Mouse (Mus musculus) urinary bladder, adult 2 months (tissue): ENCODE results near the gene 5430427O19Rik. TPM values are rescaled to one million over a fixed set of nuclear protein-coding genes. Genes with fewer than 3 reads are reported as not detected.

ENCODE experiments used
- DNase-seq: peaks from one replicate; pipeline ENCODE4 v3.0.0; 2022; ENCODE audit warnings: low spot score
- polyA plus RNA-seq: library from polyadenylated mRNA; depleted of rRNA; stranded (reverse); fragments of >200 nt; gene quantifications from 2 replicates; pipeline ENCODE4 v1.2.3, GENCODE M21; 2012; rRNA removed

The 5430427O19Rik gene
- polyA plus RNA-seq = 0.22 and 0.32 TPM in 2 replicates

DNA sequence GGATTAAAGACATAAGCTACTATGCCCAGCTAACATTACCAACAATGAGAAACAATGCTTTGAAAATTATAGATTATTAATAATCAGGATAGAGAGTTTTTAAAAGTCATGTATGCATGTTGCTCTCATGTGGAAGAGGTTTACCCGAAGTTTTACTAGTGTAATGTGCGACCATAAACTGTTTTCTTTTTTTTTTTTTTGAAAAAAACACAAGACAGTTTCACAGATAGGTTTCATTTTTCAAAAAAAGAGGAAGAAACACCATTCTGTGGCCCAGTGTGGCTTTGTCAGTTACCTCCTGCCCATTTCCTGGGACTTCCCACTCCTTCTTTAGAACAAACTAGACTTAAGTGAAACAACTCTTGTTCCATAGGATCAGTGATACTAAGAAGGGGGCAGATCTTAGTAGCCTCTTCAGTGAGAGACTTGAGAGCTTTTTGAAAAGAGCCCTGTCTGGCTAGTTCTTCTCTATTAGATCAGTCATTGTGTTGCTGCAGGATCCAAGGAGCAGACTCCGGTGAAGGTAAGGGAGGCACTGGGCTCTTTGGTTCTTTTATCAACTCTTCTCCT, at the start of gene 5430427O19Rik:
Gene 5430427O19Rik, plus strand, starts transcription at position 441 of the 570 bp plus-strand sequence.
- DNase-seq = no peak

DNA sequence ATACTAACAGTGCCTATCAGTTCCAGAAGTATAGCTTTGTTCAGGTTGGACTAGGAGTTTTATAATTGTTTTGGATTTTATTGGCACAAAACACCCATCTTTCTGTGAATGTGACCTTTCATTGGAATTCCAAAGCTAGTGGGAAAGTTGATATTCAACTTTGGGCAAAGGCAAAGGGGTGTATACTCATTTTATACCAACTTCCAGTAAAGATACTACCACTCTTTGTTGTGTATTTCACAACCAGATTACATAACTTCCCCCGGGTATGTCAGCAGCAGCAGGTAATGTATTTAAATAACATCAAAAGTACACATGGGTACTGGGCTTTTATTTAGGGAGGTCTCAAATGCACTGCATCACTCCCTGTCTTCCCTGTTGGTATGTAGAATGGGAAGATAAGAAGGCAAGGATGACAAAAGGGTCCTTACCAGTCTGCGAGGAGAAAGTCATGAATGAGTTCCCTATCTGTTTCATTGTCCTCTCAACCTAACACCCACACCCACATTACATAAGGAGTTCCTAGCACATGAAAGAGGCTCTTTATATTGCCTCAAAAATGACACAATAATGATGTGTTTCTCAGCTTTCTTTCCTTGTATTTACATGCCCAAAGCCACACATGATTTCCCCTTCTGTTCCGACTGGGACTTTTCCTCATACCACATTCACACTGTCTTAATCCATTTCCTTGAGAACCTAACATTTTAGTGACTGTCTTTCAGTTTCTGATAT, 42.3 kb upstream of the 5430427O19Rik start:
- DNase-seq = no peak

DNA sequence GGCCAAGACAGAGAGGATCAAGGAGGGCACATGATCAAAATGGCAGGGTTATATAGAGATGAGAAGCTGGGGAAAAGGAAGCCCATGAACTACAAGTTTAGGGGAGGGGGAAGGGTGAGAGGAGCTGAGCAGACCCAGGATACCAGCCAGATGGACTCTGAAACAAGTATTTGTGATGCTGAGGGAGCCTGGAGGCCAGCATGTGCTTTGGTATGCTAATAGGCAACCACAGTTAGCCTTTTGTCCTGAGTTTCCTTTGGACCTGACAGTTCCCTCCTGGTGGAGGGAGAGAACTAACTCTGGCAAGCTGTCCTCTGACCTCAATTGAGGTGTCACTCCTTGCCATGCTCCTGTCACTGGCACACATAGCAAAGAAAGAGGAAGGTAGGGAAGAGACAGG, 41.2 kb upstream of the 5430427O19Rik start:
- DNase-seq = no peak

DNA sequence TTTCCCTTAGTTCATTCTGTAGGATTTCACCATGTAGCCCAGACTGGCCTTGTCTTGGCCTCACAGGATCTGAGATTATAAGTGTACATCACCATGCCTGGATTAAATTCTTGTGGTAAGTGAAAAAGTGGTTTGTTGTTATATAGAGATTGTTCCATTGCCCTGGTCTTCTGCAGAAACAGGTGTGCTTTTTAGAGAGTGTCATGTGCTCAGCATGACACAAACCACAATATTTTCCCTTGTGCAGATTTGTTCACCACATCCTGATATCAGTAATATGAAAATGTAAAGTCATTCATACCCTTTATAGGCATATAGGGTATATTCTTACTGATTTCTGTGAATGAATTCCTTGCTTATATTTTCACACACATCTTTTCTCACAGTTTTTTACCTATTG, 31.0 kb upstream of the 5430427O19Rik start:
- no peak for DNase-seq

DNA sequence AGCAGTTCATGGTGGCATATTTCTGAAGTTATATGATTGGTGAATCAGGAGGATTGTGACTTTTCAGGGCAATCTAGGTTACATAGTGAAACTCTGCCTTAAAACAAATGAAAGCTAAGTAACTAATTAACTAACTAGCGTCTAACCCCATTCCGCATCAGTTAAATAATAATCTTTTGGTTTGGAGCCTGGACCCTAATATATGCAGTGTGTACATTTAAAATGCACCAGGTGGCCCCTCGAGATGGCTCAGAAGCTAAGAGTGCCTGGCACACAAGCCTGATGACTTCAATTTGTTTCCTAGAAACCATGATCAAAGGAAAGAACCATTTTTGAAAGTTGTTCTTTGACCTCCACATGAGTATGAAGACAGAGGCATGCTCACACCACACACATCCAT, 14.2 kb upstream of the 5430427O19Rik start:
- no peak for DNase-seq

DNA sequence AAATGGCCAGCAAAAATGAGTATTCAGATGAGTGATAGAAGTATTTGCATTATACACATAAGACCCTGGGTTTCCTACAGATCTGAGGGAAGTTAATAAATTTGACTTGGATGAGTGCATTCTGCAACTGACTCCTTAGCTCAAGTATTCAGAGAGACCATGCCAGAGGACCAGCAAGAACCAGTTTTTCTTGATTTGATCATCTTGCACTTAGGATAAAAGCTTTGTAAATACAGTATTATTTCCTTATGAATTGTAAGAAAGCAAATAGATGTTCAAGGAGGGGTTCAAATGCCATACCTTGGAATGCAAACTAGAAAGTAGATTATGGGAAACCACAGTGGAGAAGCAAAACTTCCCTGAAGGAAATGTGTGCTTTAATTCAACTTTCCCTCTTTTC, 13.0 kb upstream of the 5430427O19Rik start:
- no peak for DNase-seq

DNA sequence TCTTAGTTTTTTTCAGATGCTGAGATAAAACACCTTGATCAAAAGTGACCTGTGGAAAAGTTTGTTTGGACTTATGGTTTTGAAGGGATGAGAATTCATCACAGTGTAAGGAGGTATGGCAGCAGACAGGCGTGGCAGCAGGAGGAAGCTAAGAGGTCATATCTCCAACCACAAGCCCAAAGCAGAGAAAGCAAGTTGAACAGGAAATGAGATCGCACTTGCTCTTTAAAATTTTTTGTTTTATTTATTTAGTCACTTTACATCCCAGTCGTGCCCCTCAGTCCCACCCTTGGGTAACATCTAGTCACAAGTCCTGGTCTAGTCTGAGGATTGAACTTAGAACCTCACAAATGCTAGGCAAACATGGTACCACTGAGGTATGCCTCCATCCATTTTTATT, 2.1 kb upstream of the 5430427O19Rik start:
- no peak for DNase-seq

DNA sequence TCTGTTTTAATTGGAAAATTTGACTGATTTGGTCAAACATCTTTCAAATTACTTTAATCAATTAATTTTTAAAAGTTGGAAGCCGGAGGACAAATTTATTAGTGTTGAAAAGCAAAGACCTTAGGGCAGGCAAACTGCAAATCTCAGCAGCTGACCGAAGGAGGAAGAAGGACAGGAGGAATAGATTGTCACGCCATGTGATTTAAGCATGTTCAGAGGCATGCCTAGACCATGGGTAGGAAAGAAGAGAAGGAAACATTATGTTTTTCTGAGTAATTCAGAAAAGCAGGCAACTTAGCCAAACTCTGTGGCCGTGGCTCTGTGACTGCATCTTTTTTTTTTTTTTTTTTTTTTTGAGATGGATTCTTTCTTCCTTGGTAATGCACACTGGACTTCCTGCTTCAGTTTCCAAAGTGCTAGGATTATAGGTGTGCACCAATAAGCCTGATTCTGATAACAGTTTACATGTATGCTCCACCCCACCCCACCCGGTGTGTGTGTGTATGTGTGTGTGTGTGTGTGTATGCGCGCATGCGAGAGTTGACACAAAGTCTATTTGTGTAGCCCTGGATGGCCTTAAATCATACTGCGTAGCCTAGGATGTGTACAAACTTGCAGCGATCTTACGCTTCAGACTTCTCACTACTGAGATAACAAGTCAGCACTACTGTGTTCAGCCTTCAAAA, 1.4 kb downstream of the 5430427O19Rik start:
- DNase-seq = no peak

DNA sequence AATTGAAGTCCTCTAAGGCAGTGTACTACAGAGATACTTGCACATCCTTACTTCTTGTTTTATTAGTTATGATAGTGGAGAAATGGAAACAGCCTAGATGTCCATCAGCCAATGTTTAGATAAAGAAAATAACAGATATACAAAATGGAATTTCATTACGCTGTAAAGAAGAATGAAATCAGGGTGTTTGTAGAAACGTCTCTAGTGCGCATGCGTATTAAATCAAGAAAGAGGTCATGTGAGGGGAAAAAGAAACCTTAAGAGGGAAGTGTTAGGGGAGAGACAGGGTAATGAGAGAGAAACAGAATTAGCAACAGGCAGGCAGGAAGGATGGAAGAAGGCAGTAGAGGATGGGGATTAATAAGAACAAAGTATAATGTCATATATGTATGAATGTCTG, 4.2 kb downstream of the 5430427O19Rik start:
- DNase-seq = no peak

DNA sequence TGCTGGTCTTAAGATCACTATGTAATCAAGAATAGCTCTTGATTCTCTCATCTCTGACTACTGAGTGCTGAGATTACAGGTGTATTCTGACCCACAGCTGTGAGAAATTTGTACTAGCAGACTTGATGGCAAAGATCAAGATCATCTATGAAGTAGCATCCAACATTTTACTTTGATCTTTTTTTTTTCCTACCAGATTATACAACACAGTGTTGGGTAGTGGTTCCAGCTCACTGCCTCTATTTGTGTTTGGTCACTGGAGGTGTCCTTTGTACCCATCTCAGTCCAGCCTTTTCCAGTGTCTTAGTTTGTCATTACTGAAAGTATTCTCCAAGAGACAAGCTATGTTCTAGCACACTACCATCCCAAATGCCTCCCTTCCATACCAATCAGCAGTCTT, 5.8 kb downstream of the 5430427O19Rik start:
- DNase-seq = no peak

DNA sequence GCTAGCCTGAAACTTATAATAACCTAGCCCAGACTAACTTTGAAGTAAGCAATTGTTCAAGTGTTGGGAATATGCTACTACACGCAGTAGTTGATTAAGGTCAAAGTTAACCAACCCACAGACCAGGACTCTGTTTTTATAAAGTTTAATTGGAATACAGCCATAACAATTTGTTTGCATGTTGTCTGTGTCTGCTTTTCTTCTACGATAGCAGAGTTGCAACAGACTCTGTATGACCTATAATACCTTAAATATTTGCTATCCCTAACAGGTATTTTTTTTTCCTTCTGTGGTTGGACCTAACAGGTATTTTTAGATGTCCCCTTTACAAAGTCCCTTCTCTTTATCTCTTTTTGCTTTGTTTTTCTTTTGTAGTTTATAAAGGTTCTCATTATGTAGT, 7.6 kb downstream of the 5430427O19Rik start:
- no peak for DNase-seq

DNA sequence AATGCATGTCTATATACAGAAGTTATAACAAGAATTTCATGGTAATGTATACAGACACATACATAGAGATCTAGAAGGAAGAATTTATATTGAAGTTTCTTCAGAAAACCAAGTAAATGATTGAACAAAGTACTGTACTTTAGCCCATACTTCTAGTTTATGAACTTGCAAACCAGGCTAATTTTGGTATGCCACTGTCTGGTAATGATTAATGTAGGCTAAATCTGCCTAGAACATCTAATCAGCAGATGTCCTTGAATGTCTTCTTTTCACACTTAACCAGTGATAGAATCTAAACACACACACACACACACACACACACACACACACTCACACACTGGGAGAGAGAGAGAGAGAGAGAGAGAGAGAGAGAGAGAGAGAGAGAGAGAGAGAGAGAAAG, 8.1 kb downstream of the 5430427O19Rik start:
- no peak for DNase-seq

DNA sequence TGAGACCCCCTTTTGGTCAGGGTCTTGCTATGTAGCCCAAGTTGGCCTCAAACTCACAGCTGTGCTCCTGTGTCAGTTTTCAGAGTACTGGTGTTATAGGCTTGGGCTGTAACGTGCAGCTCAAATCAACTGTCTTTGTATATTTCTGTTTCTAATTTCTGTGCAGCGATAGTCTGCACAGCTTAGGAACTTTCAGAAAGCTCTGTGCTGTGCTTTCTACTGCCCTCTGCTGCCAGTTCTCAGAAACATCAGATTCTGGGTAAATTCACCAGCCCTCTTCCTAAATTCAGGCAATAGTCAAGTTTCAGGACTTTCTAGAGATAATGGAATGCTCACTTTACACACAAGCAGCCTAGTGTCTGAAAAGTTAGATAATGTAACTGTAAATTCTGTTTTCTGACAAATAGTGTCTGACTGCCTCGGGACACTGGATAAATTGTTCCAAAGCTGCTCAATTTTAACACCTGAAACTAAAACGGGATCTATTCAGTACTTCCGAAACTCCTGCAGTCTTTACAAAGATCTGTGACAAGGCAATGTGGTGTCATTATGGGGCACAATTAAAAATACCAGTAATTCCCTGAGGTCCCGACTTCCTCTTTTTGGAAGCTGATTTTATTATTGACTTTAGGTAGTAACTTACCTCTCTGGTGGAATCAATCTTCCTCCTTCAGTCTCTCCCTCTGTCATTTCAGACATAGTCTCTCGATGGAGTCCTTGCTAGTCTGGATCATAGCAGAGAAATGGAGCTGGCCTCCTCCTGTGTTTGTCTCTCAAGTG, 9.2 kb downstream of the 5430427O19Rik start:
- no peak for DNase-seq

DNA sequence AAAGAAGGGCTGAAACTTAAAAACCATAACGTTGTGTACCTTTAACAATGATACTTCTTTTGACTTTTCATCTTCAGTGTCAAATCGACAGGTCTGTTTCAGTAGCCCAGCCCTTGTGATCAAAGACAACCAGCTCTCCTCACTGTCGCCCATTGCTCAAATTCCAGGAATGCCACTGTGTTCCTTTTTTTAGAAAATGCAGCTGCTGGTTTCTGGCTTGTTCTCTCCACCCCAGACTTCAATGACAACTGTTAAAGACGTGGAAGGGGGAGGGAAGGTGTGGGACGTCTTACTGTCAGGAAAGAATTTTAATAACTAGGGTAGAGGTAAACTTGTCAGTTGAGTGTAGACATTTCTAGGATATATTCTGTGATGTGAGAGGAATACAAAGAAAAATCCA, 16.5 kb downstream of the 5430427O19Rik start:
- no peak for DNase-seq

DNA sequence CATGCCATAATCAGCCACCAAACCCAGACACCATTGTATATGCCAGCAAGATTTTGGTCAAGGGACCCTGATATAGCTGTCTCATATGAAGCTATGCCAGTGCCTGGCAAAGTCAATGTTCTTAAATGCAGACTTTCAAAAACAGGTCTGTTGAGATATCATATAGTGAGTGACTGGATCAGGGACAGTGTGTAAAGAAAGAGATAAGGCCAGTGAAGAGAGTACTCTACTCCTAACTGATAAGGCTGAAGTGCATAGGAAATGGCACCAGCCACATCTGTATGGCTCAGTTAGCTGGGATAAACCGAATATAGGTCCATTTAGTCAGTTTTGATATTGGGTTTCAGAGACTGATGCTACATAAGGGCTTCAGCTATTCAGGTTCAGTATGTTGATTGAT, 31.0 kb downstream of the 5430427O19Rik start:
- no peak for DNase-seq

DNA sequence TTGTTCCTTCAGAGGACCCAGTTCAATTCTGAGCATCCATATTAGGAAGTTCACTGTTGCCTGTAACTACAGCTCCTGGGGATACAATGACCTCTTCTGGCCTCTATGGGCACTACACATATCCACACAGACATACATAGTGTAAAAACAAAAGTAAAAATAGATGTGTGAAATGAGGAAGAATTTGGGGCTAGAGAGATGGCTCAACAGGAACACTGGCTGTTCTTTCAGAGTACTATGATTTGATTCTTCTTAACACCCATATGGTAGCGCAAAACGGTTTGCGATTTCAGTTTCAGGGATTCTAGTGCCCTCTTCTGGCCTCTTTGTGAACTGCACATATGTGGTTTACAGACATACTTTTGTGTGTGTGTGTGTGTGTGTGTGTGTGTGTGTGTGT, 48.9 kb downstream of the 5430427O19Rik start:
- no peak for DNase-seq

DNA sequence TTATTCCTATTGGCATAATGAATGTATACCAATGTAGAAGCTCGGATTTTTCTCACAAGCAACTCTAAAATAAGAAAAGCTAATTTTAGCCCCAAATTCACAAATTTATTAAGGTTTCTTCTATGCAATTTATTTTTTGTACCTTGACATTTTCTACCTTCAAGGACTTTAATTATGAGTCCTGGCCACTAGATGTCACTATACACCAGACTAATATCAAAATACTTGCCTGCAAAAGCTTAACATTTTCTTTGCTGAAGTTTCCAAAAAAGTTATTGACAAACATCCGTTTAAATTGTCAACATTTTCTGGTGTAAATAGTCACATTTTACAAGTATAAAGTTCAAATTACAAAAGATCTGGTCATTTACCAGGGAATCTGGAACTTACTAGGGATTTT, 62.8 kb downstream of the 5430427O19Rik start:
- DNase-seq = no peak

Other genes starting within 250 kb of the 5430427O19Rik start
- 4.7 and 5.7 TPM in 2 replicates for gene Gk, start 93.5 kb upstream of the 5430427O19Rik start, polyA plus RNA-seq
- not detected in 2 replicates for gene Samt3, start 173.8 kb downstream of the 5430427O19Rik start, polyA plus RNA-seq